Mouse (Mus musculus) heart, adult 2 months (tissue): ENCODE results near the gene Cyp27b1.

Experiments used
- CTCF ChIP-seq: fragments of 200-600 bp; IDR thresholded peaks from 2 replicates; pipeline ENCODE4 v1.8.1; 2022; ENCODE audit warnings: antibody characterized with exemption, mild to moderate bottlenecking, moderate library complexity
- EP300 ChIP-seq: fragments of 200-500 bp; IDR thresholded peaks from 2 replicates; pipeline ENCODE4 v1.6.1; 2011; ENCODE audit warnings: low read depth, low read length, control low read depth; ENCODE audit not compliant: insufficient read depth
- POLR2A ChIP-seq: fragments of 200-500 bp; IDR thresholded peaks from 2 replicates; pipeline ENCODE4 v1.6.1; 2011; ENCODE audit warnings: mild to moderate bottlenecking, low read depth, low read length, control low read depth; ENCODE audit not compliant: insufficient read depth

DNA sequence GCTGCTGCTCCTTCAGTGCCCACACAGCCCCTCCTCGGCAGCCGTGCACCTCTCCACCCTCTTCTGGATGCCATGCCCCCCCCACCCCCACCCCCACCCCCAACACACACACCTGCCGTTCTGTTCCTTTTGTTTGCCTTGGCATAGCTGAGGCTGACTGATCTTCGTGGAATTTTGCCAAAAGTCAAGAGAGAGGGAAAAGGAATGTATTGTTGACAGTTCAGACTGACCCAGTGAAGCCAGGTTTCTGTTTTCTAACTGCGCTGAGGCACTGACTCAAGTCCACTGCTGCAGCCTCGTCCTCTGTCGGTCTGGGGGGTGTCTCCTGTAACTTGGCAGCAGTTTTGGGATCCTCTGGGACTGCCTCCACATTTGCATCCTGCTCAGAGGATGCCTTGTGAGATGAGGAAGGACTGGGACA is 46.3 kb downstream of the Cyp27b1 start:
- TF ChIP-seq CTCF (no peak), EP300 (no peak), POLR2A (no peak)
